Mouse (Mus musculus) lung, adult 2 months (tissue): Measurements from ENCODE around the gene Mgat4b.

Source experiments
- CTCF ChIP-seq: fragments of 200-500 bp; IDR thresholded peaks from 2 replicates; pipeline ENCODE4 v1.5.1; 2011; ENCODE audit warnings: mild to moderate bottlenecking, low read length, control low read depth; ENCODE audit not compliant: insufficient read depth
- POLR2A ChIP-seq: fragments of 200-500 bp; IDR thresholded peaks from 2 replicates; pipeline ENCODE4 v1.6.1; 2011; ENCODE audit warnings: low read depth, mild to moderate bottlenecking, control low read depth, low read length, borderline replicate concordance; ENCODE audit errors: extremely low read depth

DNA sequence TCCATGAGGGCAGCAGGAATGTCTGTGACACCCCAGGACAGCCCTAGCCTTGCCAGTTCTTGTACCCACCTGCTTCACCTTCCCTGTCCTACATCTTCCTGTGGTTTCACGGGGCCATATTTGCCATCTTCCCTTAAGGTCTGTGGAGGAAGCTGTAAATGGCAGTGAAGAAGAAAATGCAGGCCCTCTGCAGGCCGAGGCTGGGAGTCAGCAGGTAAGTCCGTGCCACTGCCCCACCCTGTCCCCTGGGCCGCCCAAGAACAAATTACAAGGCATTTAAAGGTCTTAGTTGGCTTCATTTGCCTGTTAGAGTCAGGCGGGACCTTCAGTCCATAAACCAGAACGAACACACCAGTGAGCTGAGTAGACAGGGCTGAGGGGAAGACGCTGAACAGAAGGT, 16.6 kb upstream of the Mgat4b start:
- TF ChIP-seq CTCF: no peak
- no peak for TF ChIP-seq POLR2A
